Mouse (Mus musculus) left cerebral cortex, postnatal 25 days (tissue): ENCODE results near the gene Zfp672. TPM values are rescaled to one million over a fixed set of nuclear protein-coding genes. Genes with fewer than 3 reads are reported as not detected.
"Not testable (repeated sequence)": the region's sequence is repeated elsewhere in the genome, so short reads cannot be mapped to it uniquely, and the experiment has no call there.

ENCODE experiments used
- DNase-seq, 2 experiments: peaks; one replicate each; pipeline ENCODE4 v3.0.0; 2022; ENCODE audit warnings: low spot score in 2 of 2, mixed read lengths in 1 of 2
- intact Hi-C: fragments of 180-260 bp; cut with DNase I; formaldehyde crosslinking; loops from one replicate; pipeline ENCODE4 v1.15.1; 2025
- total RNA-seq, 2 experiments: library from RNA; stranded (reverse); gene quantifications; 2 replicates each; pipeline ENCODE4 v1.2.3; 2021

Zfp672 gene
- total RNA-seq: 10 to 100 TPM; 47.2 to 52.2 TPM

- peak; percentile 95 to 97 for DNase-seq
- intact Hi-C loops: no loop called here
These were observed at the start of gene Zfp672, which contains the start of gene Sh3bp5l for GRCm38 (mm10) chr11:58330276-58331148. Zfp672 (minus strand) TSS chr11:58330339. Sh3bp5l (plus strand) TSS chr11:58330724.

DNA sequence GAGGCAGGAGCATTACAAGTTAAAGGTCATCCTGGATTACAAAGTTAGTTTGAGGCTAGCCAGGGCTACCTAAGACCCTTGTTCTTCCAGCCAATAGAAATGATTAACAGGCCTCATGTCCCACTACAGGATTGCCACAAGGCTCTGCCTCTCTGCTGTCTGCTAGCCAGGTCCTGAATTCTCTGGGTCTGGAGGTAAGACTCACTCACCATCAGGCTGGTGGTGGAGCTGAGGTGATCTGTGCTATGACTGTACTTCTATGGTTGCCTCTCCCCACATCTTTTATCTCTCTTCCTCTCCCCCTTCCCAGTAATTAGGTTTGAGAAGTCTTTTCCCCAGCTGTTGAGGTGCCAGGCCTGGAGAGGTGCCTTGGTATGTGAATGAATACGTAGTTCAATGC, 49.4 kb upstream of the Zfp672 start:
- intact Hi-C loops: no loop called here
- DNase-seq: no peak

DNA sequence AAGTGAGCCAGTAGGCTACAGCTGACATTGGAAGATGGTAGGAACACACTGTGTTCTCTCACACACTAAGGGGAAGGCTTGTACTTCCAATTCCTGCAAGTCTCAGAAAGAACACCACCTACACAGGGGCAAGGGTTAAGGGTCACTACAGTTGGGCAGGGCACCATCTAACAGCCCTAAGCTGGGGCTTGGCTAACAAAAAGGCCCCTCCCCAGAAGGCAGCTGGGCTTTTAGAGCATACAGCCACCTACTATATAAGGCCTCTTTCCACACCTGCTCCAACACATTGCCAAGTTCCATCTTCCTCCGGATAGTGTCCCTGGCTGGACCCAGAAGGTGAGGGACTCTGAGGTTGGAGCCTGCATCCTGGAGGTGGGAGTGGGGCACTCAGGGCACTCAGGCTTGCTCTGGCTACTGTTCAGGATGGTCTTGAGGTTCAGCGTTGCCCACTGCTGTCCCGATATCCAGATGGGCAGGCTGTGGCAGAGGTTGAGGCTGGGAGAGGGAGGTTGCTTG, 48.7 kb upstream of the Zfp672 start, which contains the start of gene Lypd8:
Gene Lypd8, plus strand, starts transcription at position 281 of the 516 bp plus-strand sequence.
- intact Hi-C loops: no loop called here
- no peak for DNase-seq

DNA sequence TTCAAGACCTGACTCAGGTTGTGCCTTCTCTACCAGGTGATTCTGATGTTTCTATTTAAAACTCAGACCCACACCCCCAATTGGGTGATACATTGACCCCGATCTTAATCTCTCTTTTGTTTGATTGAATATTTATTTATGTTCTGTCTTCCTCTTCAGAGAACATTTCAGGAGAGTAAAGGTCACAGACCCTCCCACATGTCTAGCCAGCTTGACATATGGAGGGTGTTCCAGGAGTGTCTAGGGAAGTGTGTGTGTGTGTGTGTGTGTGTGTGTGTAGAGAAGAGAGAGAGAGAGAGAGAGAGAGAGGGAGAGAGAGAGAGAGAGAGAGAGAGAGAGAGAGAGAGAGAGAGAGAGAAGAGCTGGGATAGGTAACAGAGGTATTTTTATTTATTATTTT, 47.5 kb upstream of the Zfp672 start:
- intact Hi-C loops: no loop called here
- no peak for DNase-seq

DNA sequence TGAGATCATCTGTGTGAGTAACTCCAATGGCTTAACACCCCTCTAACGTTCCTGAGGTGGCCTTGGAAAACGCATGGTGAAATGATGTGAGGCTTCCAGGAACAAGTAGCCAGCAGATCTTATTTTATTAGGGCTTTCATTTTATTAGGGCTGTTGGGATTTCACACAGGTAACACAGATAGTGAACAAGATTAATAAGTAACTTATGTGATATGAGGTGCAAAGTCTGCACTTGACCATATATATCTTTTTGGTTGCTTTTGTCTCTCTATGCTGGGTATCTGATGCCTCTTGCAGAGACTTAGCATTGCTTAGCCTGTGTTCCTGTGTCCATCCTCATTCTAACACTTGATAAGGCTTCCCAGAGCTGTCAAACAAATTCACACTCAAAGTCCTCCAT, 47.1 kb upstream of the Zfp672 start:
- intact Hi-C loops: no loop called here
- DNase-seq: no peak

DNA sequence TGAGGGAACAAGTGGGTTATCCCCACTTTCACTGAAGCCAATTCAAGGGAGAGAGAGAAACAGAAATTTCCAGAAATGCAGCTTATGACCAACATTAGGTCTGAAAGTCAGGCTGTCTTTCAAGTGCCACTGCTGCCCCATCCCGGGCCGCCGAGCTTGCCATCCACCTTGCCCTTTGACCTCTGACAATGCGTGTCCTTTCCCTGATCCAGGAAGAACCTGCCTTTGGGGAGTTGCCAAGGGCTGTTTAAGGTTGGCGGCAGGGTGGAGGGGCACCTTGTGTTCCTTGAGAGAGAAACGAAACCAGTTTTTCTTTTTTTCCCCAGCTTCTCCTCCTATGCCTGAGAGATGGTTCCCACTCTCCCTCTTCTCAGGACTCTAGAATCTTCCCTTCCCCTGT, 36.1 kb upstream of the Zfp672 start:
- intact Hi-C loops, DNase-seq: not testable (repeated sequence)

DNA sequence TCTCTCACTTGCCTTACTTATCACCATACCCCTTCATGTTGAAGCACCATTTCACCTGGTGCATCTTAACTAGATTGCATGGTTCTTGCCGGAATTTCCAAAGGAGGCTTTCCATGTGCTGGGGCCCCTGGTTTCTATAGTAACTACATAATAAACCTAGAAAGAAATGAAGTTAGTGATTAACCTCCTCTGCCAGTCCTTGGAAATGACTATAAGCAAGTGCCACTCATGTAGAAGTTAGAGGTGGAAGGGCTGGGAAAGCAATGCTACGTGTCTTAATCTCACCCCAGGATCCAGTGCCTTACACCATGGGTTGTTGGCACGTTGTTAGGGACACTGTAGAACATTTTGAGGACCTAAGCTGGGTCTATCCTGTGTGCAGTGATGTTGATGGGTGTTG, 34.3 kb upstream of the Zfp672 start:
- DNase-seq: no peak
- intact Hi-C loops: no loop called here

- intact Hi-C loops, DNase-seq: not testable (repeated sequence)
These were observed 32.4 kb upstream of the Zfp672 start for GRCm38 (mm10) chr11:58362562-58362961.

- intact Hi-C loops: no loop called here
- DNase-seq: no peak
These were observed 27.9 kb upstream of the Zfp672 start for GRCm38 (mm10) chr11:58357844-58358534.

DNA sequence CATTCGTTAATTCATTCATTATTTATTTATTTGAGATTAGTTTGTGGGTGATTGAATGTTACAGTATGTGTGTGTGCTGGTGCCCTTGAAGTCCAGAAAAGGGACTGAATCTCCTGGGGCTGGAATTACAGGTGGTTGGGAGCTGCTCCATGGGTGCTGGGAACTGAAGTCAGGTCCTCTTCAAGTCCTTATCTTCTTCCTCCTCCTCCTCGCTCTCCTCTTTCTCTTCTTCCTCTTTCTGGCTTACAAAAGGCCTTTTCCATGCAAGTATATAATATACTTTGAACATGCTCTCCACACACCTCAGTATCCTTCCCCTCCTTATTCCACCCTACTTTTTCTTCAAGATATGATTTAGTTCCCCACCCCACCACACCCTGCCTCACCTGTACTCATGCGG, 26.9 kb upstream of the Zfp672 start:
- intact Hi-C loops: no loop called here
- DNase-seq: no peak

DNA sequence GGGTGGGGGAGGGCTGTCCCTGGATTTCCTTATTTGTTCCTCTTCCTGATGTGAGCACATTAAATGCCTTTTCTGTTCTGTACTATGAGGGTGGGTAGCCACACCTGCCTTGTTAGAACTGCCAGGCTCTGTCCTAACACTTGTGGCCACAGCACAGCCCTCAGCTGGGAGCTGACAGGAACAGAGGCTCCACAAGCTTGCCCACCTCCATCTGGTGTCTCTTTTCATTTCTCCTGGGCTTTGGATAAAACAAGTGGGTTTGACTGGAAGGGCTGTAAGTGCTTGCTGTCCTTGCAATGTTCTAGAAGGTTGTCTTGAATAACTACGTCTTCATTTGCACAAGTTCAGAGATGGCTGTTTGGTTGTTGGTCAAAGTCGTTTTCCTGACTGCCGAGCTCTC, 24.8 kb upstream of the Zfp672 start:
- intact Hi-C loops: no loop called here
- DNase-seq: peak; percentile 25 to 73

DNA sequence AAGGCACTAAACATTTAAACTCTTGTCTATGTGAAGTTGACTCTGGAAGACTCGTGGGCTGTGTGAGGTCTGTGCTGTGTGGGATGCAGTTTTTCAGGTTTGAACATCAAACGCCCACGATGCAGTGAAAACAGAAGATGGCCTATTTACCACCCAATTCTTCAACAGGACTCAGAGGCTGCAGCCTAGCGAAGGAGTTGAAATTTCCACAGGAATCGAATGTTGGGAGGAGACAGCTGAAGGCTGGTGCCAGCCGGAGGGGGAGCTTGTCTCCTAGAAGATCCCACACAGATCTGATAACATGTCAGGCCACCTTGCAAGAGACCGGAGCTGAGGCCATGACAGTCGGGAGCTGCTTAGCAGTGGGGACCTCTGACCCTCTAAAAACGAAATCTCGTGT, 24.3 kb upstream of the Zfp672 start:
- peak; percentile 53 to 79 for DNase-seq
- intact Hi-C loops: no loop called here

DNA sequence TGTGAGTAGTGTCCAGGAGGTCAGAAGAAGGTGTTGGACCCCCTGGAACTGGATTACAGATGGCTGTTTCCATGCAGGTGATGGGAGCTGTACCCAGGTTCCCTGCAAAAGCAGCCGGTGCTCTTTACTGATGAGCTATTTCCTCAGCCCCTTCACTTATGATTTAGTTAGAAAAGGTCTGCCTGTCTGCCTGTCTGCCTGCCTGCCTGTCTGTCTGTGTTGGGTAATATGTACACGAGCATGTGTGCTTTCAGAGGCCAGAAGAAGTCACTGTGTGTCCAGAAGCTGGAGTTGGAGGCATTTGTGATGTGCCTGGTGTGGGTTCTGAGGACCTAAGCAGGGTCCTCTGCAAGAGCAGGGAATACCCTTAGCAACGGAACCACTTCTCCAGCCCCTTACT, 23.6 kb upstream of the Zfp672 start:
- DNase-seq: no peak
- intact Hi-C loops: no loop called here

DNA sequence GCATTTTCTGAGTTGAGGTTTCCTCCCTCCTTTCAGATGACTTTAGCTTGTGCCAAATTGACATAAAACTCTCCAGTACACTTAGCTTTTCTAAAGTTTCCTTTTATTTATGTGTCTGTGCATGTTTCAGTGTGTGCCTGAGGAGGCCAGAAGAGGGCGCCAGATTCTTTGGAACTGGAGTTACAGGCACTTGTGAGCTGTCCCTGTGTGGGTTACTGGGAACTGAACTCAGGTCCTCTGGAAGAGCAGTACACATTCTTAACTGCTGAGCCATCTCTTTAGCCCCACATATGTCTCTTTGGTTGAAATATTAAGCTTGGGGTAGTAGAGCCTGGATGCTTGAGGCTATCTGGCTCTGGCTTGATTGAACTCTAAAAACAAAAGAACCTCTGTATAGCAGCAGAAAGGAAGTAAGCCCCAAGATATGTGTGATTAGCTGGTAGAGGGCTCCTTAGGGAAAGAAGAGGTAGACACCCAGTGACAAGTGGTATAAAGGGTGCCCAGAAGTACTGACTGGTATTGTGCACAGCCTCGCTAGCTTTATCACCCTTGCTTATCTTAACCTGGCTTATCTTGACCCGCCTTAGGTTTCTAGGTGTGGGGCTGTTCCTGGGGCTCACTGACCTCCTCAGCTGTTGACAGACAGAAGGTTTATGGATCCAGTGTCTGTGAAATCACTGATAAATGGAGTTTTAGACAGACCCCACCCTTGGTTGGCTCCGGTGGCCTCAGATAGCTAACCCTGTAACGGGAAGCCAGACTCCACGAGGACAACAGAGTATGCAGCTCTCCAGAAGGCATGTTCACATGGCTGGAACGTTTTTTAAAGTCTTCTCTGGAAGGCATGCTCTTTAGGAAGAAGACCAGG, 22.8 kb upstream of the Zfp672 start:
- intact Hi-C loops: no loop called here
- no peak for DNase-seq

GRCm38 (mm10) chr11:58351179-58351578, 21.0 kb upstream of the Zfp672 start:
- intact Hi-C loops: no loop called here

DNA sequence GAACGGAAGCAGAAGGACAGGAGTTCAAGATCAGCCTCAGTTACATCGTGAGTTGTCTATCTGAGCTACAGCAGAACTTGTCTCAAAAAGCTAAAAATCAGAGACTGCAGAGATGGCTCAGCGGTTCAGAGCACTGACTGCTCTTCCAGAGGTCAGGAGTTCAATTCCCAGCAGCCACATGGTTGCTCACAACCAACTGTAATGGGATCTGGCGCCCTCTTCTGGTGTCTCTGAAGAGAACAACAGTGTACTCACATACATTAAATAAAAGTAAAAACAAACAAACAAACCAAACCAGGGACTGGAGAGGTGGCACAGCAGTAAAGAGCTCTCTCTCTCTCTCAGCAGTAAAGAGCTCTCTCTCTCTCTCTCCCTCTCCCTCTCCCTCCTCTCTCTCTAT, 20.5 kb upstream of the Zfp672 start:
- DNase-seq: no peak
- intact Hi-C loops: no loop called here

More at GRCm38 (mm10) chr11:58351179-58351578, 21.0 kb upstream of the Zfp672 start:
- DNase-seq: no peak

DNA sequence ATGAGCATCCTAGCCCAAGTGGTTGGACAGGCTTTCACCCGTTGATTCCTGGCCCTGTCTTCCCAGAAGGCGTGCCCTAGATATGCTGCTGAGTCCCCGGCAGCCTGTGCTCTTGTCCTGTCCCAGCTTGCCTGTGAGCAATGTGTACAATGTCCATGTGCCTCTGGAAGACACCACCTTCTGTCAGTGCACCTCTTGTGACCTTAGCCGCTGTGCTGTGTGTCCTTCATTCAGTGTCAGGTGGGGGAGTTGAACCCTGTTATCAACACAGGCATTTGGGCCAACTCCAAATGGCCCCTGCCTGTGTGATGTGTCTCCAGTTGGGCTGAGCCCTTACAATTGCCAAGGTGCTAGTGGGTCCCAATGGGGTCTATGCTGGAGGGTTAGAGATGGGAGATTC, 16.6 kb upstream of the Zfp672 start:
- DNase-seq: no peak
- intact Hi-C loops: no loop called here

DNA sequence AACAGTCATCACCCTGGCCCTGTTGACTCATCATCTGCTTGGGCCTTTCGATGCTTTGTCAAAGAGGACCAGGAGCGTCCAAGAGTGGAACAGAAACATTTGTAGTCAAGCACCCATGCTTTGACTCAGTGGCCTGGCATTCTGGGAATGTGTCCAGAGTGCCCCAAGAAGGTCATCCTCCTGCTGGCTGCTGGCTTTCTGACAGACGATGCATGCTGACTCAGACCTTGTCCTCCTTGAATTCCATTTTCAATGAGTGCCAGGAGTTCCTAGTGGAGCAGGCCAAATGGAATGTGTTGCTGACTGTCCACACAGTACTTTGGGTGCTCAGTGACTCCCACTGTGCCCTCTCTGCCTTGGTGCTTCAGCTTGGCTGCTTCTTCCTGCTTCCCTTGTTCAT, 4.6 kb upstream of the Zfp672 start:
- no peak for DNase-seq
- intact Hi-C loops: no loop called here

- intact Hi-C loops: no loop called here
- no peak for DNase-seq
These were observed 1.4 kb upstream of the Zfp672 start for GRCm38 (mm10) chr11:58331546-58331945.

- intact Hi-C loops: no loop called here
These were observed 983 bp upstream of the Zfp672 start for GRCm38 (mm10) chr11:58331149-58331495.

More at GRCm38 (mm10) chr11:58331149-58331495, 983 bp upstream of the Zfp672 start:
- no peak for DNase-seq
